Mouse (Mus musculus): ENCODE measurements at regions not wholly inside any gene's neighbourhood (a gene's known extent, or its start where the extent isn't known, plus 50 kb on each side); places are given as distances from the start of the nearest gene placed in this dataset.

DNA sequence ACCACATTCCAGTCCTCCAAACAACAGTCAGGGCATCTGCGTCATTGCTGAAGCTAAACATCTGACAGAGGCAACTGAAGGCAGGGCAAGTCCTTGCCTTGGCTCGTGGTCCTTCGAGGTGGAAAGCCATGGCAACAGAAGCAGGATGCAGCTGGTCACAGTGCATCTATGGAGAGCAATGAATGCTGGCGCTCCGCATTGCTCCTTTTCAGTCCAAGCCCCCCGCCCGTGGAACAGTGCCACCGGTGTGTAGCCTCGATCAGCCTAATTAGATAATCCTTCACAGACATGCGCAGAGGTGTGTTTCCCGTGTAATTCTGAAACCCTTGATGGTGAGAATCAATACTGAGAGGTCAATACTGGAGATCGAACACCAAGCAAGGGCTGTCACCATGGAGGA, 134.7 kb upstream of the Slc22a12 start:
- no peak for DNase-seq (ENCODE audit: extremely low read depth)
- Histone ChIP-seq H3K4me3 (replicated peaks in 1 of 3; ENCODE audit: low read depth in 2 of 3, low read length in 2 of 3, poor library complexity in 1 of 3) (no peak overlapping the region), H3K27me3 (replicated peaks) (no peaks in the 10 kb centered on the region), H3K9ac (ENCODE audit: insufficient read depth, low read depth) (no peak overlapping the region), H3K79me2 (replicated peaks; ENCODE audit: control insufficient read depth, extremely low read depth, insufficient read depth, poor library complexity, severe bottlenecking) (no peaks in the 10 kb centered on the region), H3K36me3 (replicated peaks in 1 of 2; ENCODE audit: control insufficient read depth in 1 of 2, insufficient read depth in 1 of 2, low read length in 1 of 2) (no peaks in the 10 kb centered on the region), H3K4me2 (ENCODE audit: insufficient read depth, low read depth, poor library complexity, severe bottlenecking) (no peak overlapping the region), H3K27ac (ENCODE audit: insufficient read depth, low read depth) (no peak overlapping the region), H3K4me1 (ENCODE audit: control insufficient read depth in 1 of 2, insufficient read depth in 2 of 2) (peaks cover 0 to 13% of the 10 kb centered on the region in 2 experiments; a peak in 2 of 4 replicates), H3K9me3 (replicated peaks; ENCODE audit: low read length) (peaks cover 3% of the 10 kb centered on the region)
- dilution Hi-C loops (cut with MboI; ENCODE audit: extremely low pct_ligation_motif_present, extremely low pct_unique_long_range_greater_than_20kb, low sequenced_read_pairs) (no loop called here), in situ Hi-C loops (cut with MboI; ENCODE audit: low pct_ligation_motif_present, low pct_unique_long_range_greater_than_20kb, low sequenced_read_pairs) (no loop called here)
- TF ChIP-seq POLR2A (IDR thresholded peaks at IDR 0.05; ENCODE audit: low read depth, low read length) (no peak), MAX (IDR thresholded peaks at IDR 0.05; ENCODE audit: low read length) (no peak), CHD2 (IDR thresholded peaks at IDR 0.05; ENCODE audit: low read length) (no peak), USF2 (conservative IDR thresholded peaks at IDR 0.05; ENCODE audit: low read depth, low read length) (no peak), TBP (conservative IDR thresholded peaks at IDR 0.05; ENCODE audit: low read depth, low read length) (no peak), NRF1 (IDR thresholded peaks at IDR 0.05; ENCODE audit: low read depth, low read length) (no peak), ZMIZ1 (IDR thresholded peaks at IDR 0.05; ENCODE audit: low read depth, low read length) (no peak), E2F4 (IDR thresholded peaks at IDR 0.05; ENCODE audit: insufficient replicate concordance, low read depth, low read length) (no peak)

DNA sequence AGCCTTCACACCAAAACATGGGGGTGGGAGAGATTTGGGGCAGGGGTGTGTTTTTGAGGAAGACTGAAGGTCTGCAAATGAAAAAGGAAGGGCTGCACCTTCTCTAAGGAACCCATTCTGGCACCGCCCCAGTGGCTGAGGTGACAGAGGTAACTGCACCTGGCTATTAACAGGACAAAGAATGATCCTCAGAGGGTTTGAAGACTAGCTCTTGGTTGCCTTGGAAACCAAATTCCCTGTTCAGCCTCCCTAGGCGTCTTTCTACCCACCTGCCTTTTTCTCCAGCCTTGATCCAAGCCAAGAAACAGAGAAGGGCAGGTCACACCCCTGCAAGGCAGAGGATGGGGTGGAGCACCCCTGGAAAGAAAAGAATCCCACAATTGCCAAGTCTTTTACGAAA, 132.8 kb upstream of the Slc22a12 start:
- Histone ChIP-seq H3K4me1 (ENCODE audit: control insufficient read depth in 1 of 2, insufficient read depth in 2 of 2) (peaks cover under 1 to 11% of the 10 kb centered on the region in 2 experiments; a peak in 3 of 4 replicates), H3K79me2 (replicated peaks; ENCODE audit: control insufficient read depth, extremely low read depth, insufficient read depth, poor library complexity, severe bottlenecking) (no peaks in the 10 kb centered on the region), H3K4me2 (ENCODE audit: insufficient read depth, low read depth, poor library complexity, severe bottlenecking) (no peak overlapping the region), H3K36me3 (replicated peaks in 1 of 2; ENCODE audit: control insufficient read depth in 1 of 2, insufficient read depth in 1 of 2, low read length in 1 of 2) (no peaks in the 10 kb centered on the region), H3K4me3 (replicated peaks in 1 of 3; ENCODE audit: low read depth in 2 of 3, low read length in 2 of 3, poor library complexity in 1 of 3) (no peak overlapping the region), H3K9ac (ENCODE audit: insufficient read depth, low read depth) (no peak overlapping the region), H3K27me3 (replicated peaks) (no peaks in the 10 kb centered on the region), H3K9me3 (replicated peaks; ENCODE audit: low read length) (peaks cover 3% of the 10 kb centered on the region), H3K27ac (ENCODE audit: insufficient read depth, low read depth) (no peak overlapping the region)
- no peak for TF ChIP-seq USF2 (conservative IDR thresholded peaks at IDR 0.05; ENCODE audit: low read depth, low read length)
- dilution Hi-C loops (cut with MboI; ENCODE audit: extremely low pct_ligation_motif_present, extremely low pct_unique_long_range_greater_than_20kb, low sequenced_read_pairs): no loop called here
- in situ Hi-C loops (cut with MboI; ENCODE audit: low pct_ligation_motif_present, low pct_unique_long_range_greater_than_20kb, low sequenced_read_pairs): no loop called here
- DNase-seq (ENCODE audit: extremely low read depth): no peak

DNA sequence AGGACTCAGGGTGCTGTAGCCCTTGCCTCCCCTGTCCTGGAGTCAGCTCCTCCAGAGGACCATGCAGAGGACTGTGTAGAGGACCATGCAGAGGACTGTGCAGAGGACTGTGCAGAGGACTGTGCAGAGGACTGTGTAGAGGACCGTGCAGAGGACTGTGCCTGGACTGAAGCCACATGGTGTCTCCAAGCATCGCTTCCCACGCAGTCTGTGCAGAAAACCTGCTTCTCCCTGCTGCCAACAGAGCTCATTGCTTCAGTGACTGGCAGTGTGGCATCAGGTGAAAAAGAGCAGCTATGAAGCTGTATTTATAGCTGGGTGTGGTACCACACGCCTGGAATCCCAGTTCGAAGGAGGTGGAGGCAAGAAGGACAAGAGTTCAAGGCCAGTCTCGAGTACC, 128.9 kb upstream of the Slc22a12 start:
- dilution Hi-C loops (cut with MboI; ENCODE audit: extremely low pct_ligation_motif_present, extremely low pct_unique_long_range_greater_than_20kb, low sequenced_read_pairs): no loop called here
- Histone ChIP-seq H3K36me3 (replicated peaks in 1 of 2; ENCODE audit: control insufficient read depth in 1 of 2, insufficient read depth in 1 of 2, low read length in 1 of 2) (no peaks in the 10 kb centered on the region), H3K9me3 (replicated peaks; ENCODE audit: low read length) (peaks cover 3% of the 10 kb centered on the region), H3K79me2 (replicated peaks; ENCODE audit: control insufficient read depth, extremely low read depth, insufficient read depth, poor library complexity, severe bottlenecking) (no peaks in the 10 kb centered on the region), H3K4me2 (ENCODE audit: insufficient read depth, low read depth, poor library complexity, severe bottlenecking) (no peak overlapping the region), H3K4me3 (replicated peaks in 1 of 3; ENCODE audit: low read depth in 2 of 3, low read length in 2 of 3, poor library complexity in 1 of 3) (no peak overlapping the region), H3K27me3 (replicated peaks) (no peaks in the 10 kb centered on the region), H3K9ac (ENCODE audit: insufficient read depth, low read depth) (no peak overlapping the region), H3K4me1 (ENCODE audit: control insufficient read depth in 1 of 2, insufficient read depth in 2 of 2) (peaks cover 16 to 43% of the 10 kb centered on the region in 2 experiments), H3K27ac (ENCODE audit: insufficient read depth, low read depth) (no peak overlapping the region)
- TF ChIP-seq BHLHE40 (IDR thresholded peaks at IDR 0.05; ENCODE audit: low read depth, low read length) (no peak), MAX (IDR thresholded peaks at IDR 0.05; ENCODE audit: low read length) (no peak)
- in situ Hi-C loops (cut with MboI; ENCODE audit: low pct_ligation_motif_present, low pct_unique_long_range_greater_than_20kb, low sequenced_read_pairs): no loop called here
- no peak for DNase-seq (ENCODE audit: extremely low read depth)

All from CH12.LX (cell line).